Mouse (Mus musculus): ENCODE measurements at regions not wholly inside any gene's neighbourhood (a gene's known extent, or its start where the extent isn't known, plus 50 kb on each side); places are given as distances from the start of the nearest gene placed in this dataset.
"Not testable (repeated sequence)": the region's sequence is repeated elsewhere in the genome, so short reads cannot be mapped to it uniquely, and the experiment has no call there.

GRCm38 (mm10) chr16:82430384-82430783 is 397.8 kb upstream of the Gm21833 start:
- Histone ChIP-seq H3K36me3 (no peaks in the 10 kb centered on the region), H3K9ac (no peak overlapping the region), H3K4me3 (no peak overlapping the region), H3K9me3 (no peaks in the 10 kb centered on the region), H3K27me3 (no peaks in the 10 kb centered on the region), H3K4me2 (no peak overlapping the region), H3K4me1 (replicated peaks) (no peaks in the 10 kb centered on the region), H3K27ac (replicated peaks) (no peak overlapping the region)
- WGBS: 97% methylated on average over 3 of the region's 3 CpGs
- ATAC-seq (ENCODE audit: low read depth): no peak

- Histone ChIP-seq H3K4me3 (no peak overlapping the region), H3K27ac (replicated peaks) (no peak overlapping the region), H3K4me1 (replicated peaks) (no peaks in the 10 kb centered on the region), H3K27me3 (no peaks in the 10 kb centered on the region), H3K9ac (no peak overlapping the region), H3K36me3 (no peaks in the 10 kb centered on the region), H3K9me3 (no peaks in the 10 kb centered on the region), H3K4me2 (no peak overlapping the region)
- WGBS: 87% methylated on average over 3 of the region's 3 CpGs
- ATAC-seq (ENCODE audit: low read depth): no peak
These were observed 397.1 kb upstream of the Gm21833 start for GRCm38 (mm10) chr16:82431075-82431474.

DNA sequence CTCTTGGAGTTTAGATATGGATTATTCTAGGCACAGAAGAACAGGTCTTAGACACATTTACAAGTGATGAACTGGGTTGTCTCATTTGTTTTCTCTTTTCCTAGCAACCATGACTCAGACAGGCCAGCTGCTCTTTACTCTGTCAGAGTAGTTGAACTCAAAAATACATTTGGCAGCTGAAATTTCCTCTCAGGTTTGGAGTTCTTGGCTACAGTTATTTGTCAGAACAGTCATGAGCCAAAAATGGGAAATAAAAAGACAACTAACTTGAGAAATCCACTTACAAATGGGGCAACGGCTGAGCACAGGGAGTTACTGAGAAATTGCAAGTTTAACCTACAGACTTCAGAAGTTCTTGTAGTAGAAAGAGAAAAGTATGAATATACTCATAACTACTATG is 396.4 kb upstream of the Gm21833 start:
- H3K4me1 ChIP-seq (replicated peaks): no peaks in the 10 kb centered on the region
- no peaks in the 10 kb centered on the region for H3K27me3 ChIP-seq
- 81% methylated on average over 1 of the region's 1 CpGs for WGBS
- H3K9ac ChIP-seq: no peak overlapping the region
- no peaks in the 10 kb centered on the region for H3K9me3 ChIP-seq
- no peak overlapping the region for H3K27ac ChIP-seq (replicated peaks)
- H3K4me3 ChIP-seq: no peak overlapping the region
- no peak overlapping the region for H3K4me2 ChIP-seq
- no peaks in the 10 kb centered on the region for H3K36me3 ChIP-seq
- no peak for ATAC-seq (ENCODE audit: low read depth)

- ATAC-seq (ENCODE audit: low read depth): 0 out of 2 replicates have a peak, but pooled peaks have one; percentile 56
- Histone ChIP-seq H3K4me3 (no peak overlapping the region), H3K27ac (replicated peaks) (0 out of 2 replicates have a peak overlapping the region, but pooled peaks have one; percentile 2), H3K9me3 (no peaks in the 10 kb centered on the region), H3K27me3 (no peaks in the 10 kb centered on the region), H3K4me2 (no peak overlapping the region), H3K9ac (no peak overlapping the region), H3K36me3 (no peaks in the 10 kb centered on the region), H3K4me1 (replicated peaks) (no peaks in the 10 kb centered on the region)
- 57% methylated on average over 4 of the region's 4 CpGs for WGBS
These were observed 367.3 kb upstream of the Gm21833 start for GRCm38 (mm10) chr16:82460872-82461271.

- no peak for ATAC-seq (ENCODE audit: low read depth)
- 57% methylated on average over 7 of the region's 7 CpGs for WGBS
- H3K36me3 ChIP-seq: no peaks in the 10 kb centered on the region
These were observed 357.3 kb upstream of the Gm21833 start for GRCm38 (mm10) chr16:82470736-82471387.

DNA sequence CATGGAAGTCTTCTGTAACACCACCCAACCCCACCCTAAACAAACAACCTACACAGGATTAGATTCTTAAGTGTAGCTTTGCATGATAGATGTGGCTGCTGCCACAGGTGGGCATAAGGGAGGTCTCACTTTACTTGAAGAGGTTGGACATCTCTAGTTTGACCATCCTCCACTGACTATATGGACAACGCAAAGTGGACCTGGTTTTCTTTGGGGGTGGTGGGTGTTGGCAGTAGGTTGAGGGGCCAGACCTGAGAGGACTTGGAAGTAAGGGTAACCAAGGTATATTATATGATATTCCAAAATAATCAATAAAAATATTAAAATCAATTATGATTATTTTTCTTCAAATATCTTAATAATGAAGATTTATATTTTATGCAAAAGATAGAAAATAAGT is 307.8 kb upstream of the Gm21833 start:
- Histone ChIP-seq H3K9ac (no peak overlapping the region), H3K27ac (replicated peaks) (no peak overlapping the region), H3K4me2 (no peak overlapping the region), H3K9me3 (no peaks in the 10 kb centered on the region), H3K4me3 (no peak overlapping the region), H3K36me3 (no peaks in the 10 kb centered on the region), H3K27me3 (no peaks in the 10 kb centered on the region), H3K4me1 (replicated peaks) (no peaks in the 10 kb centered on the region)
- WGBS: 97% methylated on average over 1 of the region's 1 CpGs
- no peak for ATAC-seq (ENCODE audit: low read depth)

More at GRCm38 (mm10) chr16:82470736-82471387, 357.3 kb upstream of the Gm21833 start:
- Histone ChIP-seq H3K4me3 (no peak overlapping the region), H3K27me3 (no peaks in the 10 kb centered on the region), H3K9me3 (no peaks in the 10 kb centered on the region), H3K27ac (replicated peaks) (no peak overlapping the region), H3K9ac (no peak overlapping the region), H3K4me2 (no peak overlapping the region), H3K4me1 (replicated peaks) (no peaks in the 10 kb centered on the region)

- H3K27ac ChIP-seq (replicated peaks): no peak overlapping the region
- H3K4me3 ChIP-seq: no peak overlapping the region
- H3K4me1 ChIP-seq (replicated peaks): no peaks in the 10 kb centered on the region
- no peak overlapping the region for H3K9ac ChIP-seq
- ATAC-seq (ENCODE audit: low read depth): no peak
- no peaks in the 10 kb centered on the region for H3K36me3 ChIP-seq
- H3K4me2 ChIP-seq: no peak overlapping the region
- H3K27me3 ChIP-seq: no peaks in the 10 kb centered on the region
- H3K9me3 ChIP-seq: no peaks in the 10 kb centered on the region
These were observed 306.6 kb upstream of the Gm21833 start for GRCm38 (mm10) chr16:82521582-82521981.

- no peak overlapping the region for H3K27ac ChIP-seq (replicated peaks)
- H3K36me3 ChIP-seq: no peaks in the 10 kb centered on the region
- H3K4me2 ChIP-seq: no peak overlapping the region
- no peak overlapping the region for H3K4me3 ChIP-seq
- H3K9me3 ChIP-seq: no peaks in the 10 kb centered on the region
- no peaks in the 10 kb centered on the region for H3K4me1 ChIP-seq (replicated peaks)
- no peak for ATAC-seq (ENCODE audit: low read depth)
- no peaks in the 10 kb centered on the region for H3K27me3 ChIP-seq
- no peak overlapping the region for H3K9ac ChIP-seq
These were observed 263.8 kb upstream of the Gm21833 start for GRCm38 (mm10) chr16:82564361-82564760.

GRCm38 (mm10) chr16:82596461-82596860 is 231.7 kb upstream of the Gm21833 start:
- H3K36me3 ChIP-seq; H3K4me1 ChIP-seq (replicated peaks); H3K4me2 ChIP-seq; H3K4me3 ChIP-seq; H3K27me3 ChIP-seq; ATAC-seq (ENCODE audit: low read depth); H3K27ac ChIP-seq (replicated peaks); H3K9me3 ChIP-seq; H3K9ac ChIP-seq: not testable (repeated sequence)
- WGBS: 88% methylated on average over 2 of the region's 2 CpGs

DNA sequence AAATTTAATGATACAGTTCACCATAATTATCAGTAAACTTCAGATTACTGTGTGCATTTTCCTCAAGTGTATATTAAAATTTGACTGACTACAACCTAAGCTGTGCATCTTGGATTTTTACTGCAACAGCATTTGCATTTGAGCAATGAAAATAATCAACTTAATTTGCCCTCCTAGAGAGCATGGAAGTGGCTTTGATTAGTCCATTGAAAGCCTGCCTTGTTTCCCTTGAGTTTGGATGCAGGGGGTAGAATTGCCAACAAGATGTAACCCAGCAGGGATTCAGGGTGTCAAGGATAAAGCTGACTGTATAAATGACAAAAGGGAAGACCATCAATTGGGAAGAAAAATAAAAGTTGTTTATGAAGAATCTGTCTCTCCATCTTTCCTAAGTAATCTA is 226.1 kb upstream of the Gm21833 start:
- no peak overlapping the region for H3K9ac ChIP-seq
- ATAC-seq (ENCODE audit: low read depth): no peak
- no peaks in the 10 kb centered on the region for H3K36me3 ChIP-seq
- no peak overlapping the region for H3K4me3 ChIP-seq
- H3K27me3 ChIP-seq: no peaks in the 10 kb centered on the region
- H3K9me3 ChIP-seq: no peaks in the 10 kb centered on the region
- no peaks in the 10 kb centered on the region for H3K4me1 ChIP-seq (replicated peaks)
- no peak overlapping the region for H3K27ac ChIP-seq (replicated peaks)
- no peak overlapping the region for H3K4me2 ChIP-seq
